Mouse (Mus musculus) ES-E14 (cell line): Measurements from ENCODE around the gene Fam198b.

Source experiments
- CHD2 ChIP-seq: IDR thresholded peaks from 2 replicates; pipeline ENCODE4 v1.6.1; 2014; ENCODE audit warnings: mild to moderate bottlenecking, low read depth, low read length, inconsistent platforms
- HCFC1 ChIP-seq: IDR thresholded peaks from 2 replicates; pipeline ENCODE4 v1.6.1; 2012; ENCODE audit warnings: low read length, inconsistent platforms, borderline replicate concordance; ENCODE audit not compliant: insufficient read depth
- MAFK ChIP-seq: IDR thresholded peaks from 2 replicates; pipeline ENCODE4 v1.6.1; 2014; ENCODE audit warnings: mild to moderate bottlenecking, low read depth, low read length, inconsistent platforms; ENCODE audit not compliant: insufficient read depth
- ZC3H11A ChIP-seq: IDR thresholded peaks from 2 replicates; pipeline ENCODE4 v1.6.1; 2012; ENCODE audit warnings: low read depth, mild to moderate bottlenecking, inconsistent platforms, low read length, borderline replicate concordance
- ZNF384 ChIP-seq: IDR thresholded peaks from 2 replicates; pipeline ENCODE4 v1.6.1; 2012; ENCODE audit warnings: low read depth, low read length, inconsistent platforms

- no peak for TF ChIP-seq MAFK
- no peak for TF ChIP-seq CHD2
- no peak for TF ChIP-seq ZNF384
- TF ChIP-seq ZC3H11A, result no peak
- no peak for TF ChIP-seq HCFC1
Measured at GRCm38 (mm10) chr3:79904238-79904757, 20.0 kb downstream of the Fam198b start.
